Mouse (Mus musculus): ENCODE measurements at regions not wholly inside any gene's neighbourhood (a gene's known extent, or its start where the extent isn't known, plus 50 kb on each side); places are given as distances from the start of the nearest gene placed in this dataset.

- Histone ChIP-seq H3K4me2 (ENCODE audit: low read depth, low read length) (no peak overlapping the region), H3K36me3 (ENCODE audit: control insufficient read depth, insufficient read depth) (no peaks in the 10 kb centered on the region), H3K4me3 (ENCODE audit: low read length) (no peak overlapping the region), H3K27me3 (ENCODE audit: control insufficient read depth, insufficient read depth, low read length) (no peaks in the 10 kb centered on the region), H3K4me1 (ENCODE audit: control insufficient read depth, insufficient read depth, low read length) (no peaks in the 10 kb centered on the region), H3K27ac (ENCODE audit: low read length) (no peak overlapping the region), H3K9ac (ENCODE audit: low read length) (no peak overlapping the region), H3K9me3 (replicated peaks; ENCODE audit: control insufficient read depth, low read length) (no peaks in the 10 kb centered on the region)
- WGBS = 88% methylated on average over 11 of the region's 11 CpGs
- ATAC-seq (replicated peaks; ENCODE audit: extremely low read depth, insufficient read depth, low FRiP score) = no peak
Measured at GRCm38 (mm10) chr1:185865945-185866344, 251.2 kb downstream of the Lyplal1 start.

- H3K9me3 ChIP-seq (replicated peaks; ENCODE audit: control insufficient read depth, low read length) = no peaks in the 10 kb centered on the region
- H3K4me2 ChIP-seq (ENCODE audit: low read depth, low read length) = no peak overlapping the region
- no peak overlapping the region for H3K27ac ChIP-seq (ENCODE audit: low read length)
- WGBS = 77% methylated on average over 6 of the region's 6 CpGs
- no peaks in the 10 kb centered on the region for H3K36me3 ChIP-seq (ENCODE audit: control insufficient read depth, insufficient read depth)
- no peak for ATAC-seq (replicated peaks; ENCODE audit: extremely low read depth, insufficient read depth, low FRiP score)
- no peaks in the 10 kb centered on the region for H3K27me3 ChIP-seq (ENCODE audit: control insufficient read depth, insufficient read depth, low read length)
- no peaks in the 10 kb centered on the region for H3K4me1 ChIP-seq (ENCODE audit: control insufficient read depth, insufficient read depth, low read length)
- H3K4me3 ChIP-seq (ENCODE audit: low read length) = no peak overlapping the region
- H3K9ac ChIP-seq (ENCODE audit: low read length) = no peak overlapping the region
Measured at GRCm38 (mm10) chr1:185866612-185867011, 250.5 kb downstream of the Lyplal1 start.

- no peak overlapping the region for H3K4me2 ChIP-seq (ENCODE audit: low read depth, low read length)
- no peak overlapping the region for H3K9ac ChIP-seq (ENCODE audit: low read length)
- H3K27me3 ChIP-seq (ENCODE audit: control insufficient read depth, insufficient read depth, low read length) = no peaks in the 10 kb centered on the region
- no peaks in the 10 kb centered on the region for H3K4me1 ChIP-seq (ENCODE audit: control insufficient read depth, insufficient read depth, low read length)
- H3K4me3 ChIP-seq (ENCODE audit: low read length) = no peak overlapping the region
- no peak overlapping the region for H3K27ac ChIP-seq (ENCODE audit: low read length)
- no peaks in the 10 kb centered on the region for H3K36me3 ChIP-seq (ENCODE audit: control insufficient read depth, insufficient read depth)
- ATAC-seq (replicated peaks; ENCODE audit: extremely low read depth, insufficient read depth, low FRiP score) = no peak
- WGBS = 76% methylated on average over 4 of the region's 4 CpGs
- H3K9me3 ChIP-seq (replicated peaks; ENCODE audit: control insufficient read depth, low read length) = no peaks in the 10 kb centered on the region
Measured at GRCm38 (mm10) chr1:185867018-185867417, 250.1 kb downstream of the Lyplal1 start.

- no peaks in the 10 kb centered on the region for H3K4me1 ChIP-seq (ENCODE audit: control insufficient read depth, insufficient read depth, low read length)
- no peak for ATAC-seq (replicated peaks; ENCODE audit: extremely low read depth, insufficient read depth, low FRiP score)
- no peak overlapping the region for H3K4me2 ChIP-seq (ENCODE audit: low read depth, low read length)
- H3K27me3 ChIP-seq (ENCODE audit: control insufficient read depth, insufficient read depth, low read length) = no peaks in the 10 kb centered on the region
- H3K9ac ChIP-seq (ENCODE audit: low read length) = no peak overlapping the region
- H3K9me3 ChIP-seq (replicated peaks; ENCODE audit: control insufficient read depth, low read length) = no peaks in the 10 kb centered on the region
- H3K27ac ChIP-seq (ENCODE audit: low read length) = no peak overlapping the region
- H3K36me3 ChIP-seq (ENCODE audit: control insufficient read depth, insufficient read depth) = no peaks in the 10 kb centered on the region
- 80% methylated on average over 4 of the region's 4 CpGs for WGBS
- no peak overlapping the region for H3K4me3 ChIP-seq (ENCODE audit: low read length)
Measured at GRCm38 (mm10) chr1:185868721-185869120, 248.4 kb downstream of the Lyplal1 start.

- no peak overlapping the region for H3K4me3 ChIP-seq (ENCODE audit: low read length)
- H3K27ac ChIP-seq (ENCODE audit: low read length) = no peak overlapping the region
- 79% methylated on average over 1 of the region's 1 CpGs for WGBS
- H3K4me1 ChIP-seq (ENCODE audit: control insufficient read depth, insufficient read depth, low read length) = no peaks in the 10 kb centered on the region
- H3K9ac ChIP-seq (ENCODE audit: low read length) = no peak overlapping the region
- no peak for ATAC-seq (replicated peaks; ENCODE audit: extremely low read depth, insufficient read depth, low FRiP score)
- no peaks in the 10 kb centered on the region for H3K9me3 ChIP-seq (replicated peaks; ENCODE audit: control insufficient read depth, low read length)
- H3K36me3 ChIP-seq (ENCODE audit: control insufficient read depth, insufficient read depth) = no peaks in the 10 kb centered on the region
- no peak overlapping the region for H3K4me2 ChIP-seq (ENCODE audit: low read depth, low read length)
- no peaks in the 10 kb centered on the region for H3K27me3 ChIP-seq (ENCODE audit: control insufficient read depth, insufficient read depth, low read length)
Measured at GRCm38 (mm10) chr1:185887031-185887430, 230.1 kb downstream of the Lyplal1 start.

GRCm38 (mm10) chr1:185891814-185892213 lies 225.3 kb downstream of the Lyplal1 start:
- no peak overlapping the region for H3K9ac ChIP-seq (ENCODE audit: low read length)
- no peak overlapping the region for H3K4me2 ChIP-seq (ENCODE audit: low read depth, low read length)
- no peak overlapping the region for H3K4me3 ChIP-seq (ENCODE audit: low read length)
- H3K36me3 ChIP-seq (ENCODE audit: control insufficient read depth, insufficient read depth) = no peaks in the 10 kb centered on the region
- no peaks in the 10 kb centered on the region for H3K9me3 ChIP-seq (replicated peaks; ENCODE audit: control insufficient read depth, low read length)
- no peaks in the 10 kb centered on the region for H3K27me3 ChIP-seq (ENCODE audit: control insufficient read depth, insufficient read depth, low read length)
- no peak overlapping the region for H3K27ac ChIP-seq (ENCODE audit: low read length)
- WGBS = 66% methylated on average over 4 of the region's 4 CpGs
- H3K4me1 ChIP-seq (ENCODE audit: control insufficient read depth, insufficient read depth, low read length) = no peaks in the 10 kb centered on the region
- ATAC-seq (replicated peaks; ENCODE audit: extremely low read depth, insufficient read depth, low FRiP score) = no peak

GRCm38 (mm10) chr1:185893421-185893820 lies 223.7 kb downstream of the Lyplal1 start:
- no peak overlapping the region for H3K4me2 ChIP-seq (ENCODE audit: low read depth, low read length)
- no peak overlapping the region for H3K4me3 ChIP-seq (ENCODE audit: low read length)
- H3K36me3 ChIP-seq (ENCODE audit: control insufficient read depth, insufficient read depth) = no peaks in the 10 kb centered on the region
- no peaks in the 10 kb centered on the region for H3K9me3 ChIP-seq (replicated peaks; ENCODE audit: control insufficient read depth, low read length)
- no peak overlapping the region for H3K9ac ChIP-seq (ENCODE audit: low read length)
- ATAC-seq (replicated peaks; ENCODE audit: extremely low read depth, insufficient read depth, low FRiP score) = no peak
- WGBS = 79% methylated on average over 4 of the region's 4 CpGs
- no peaks in the 10 kb centered on the region for H3K4me1 ChIP-seq (ENCODE audit: control insufficient read depth, insufficient read depth, low read length)
- H3K27ac ChIP-seq (ENCODE audit: low read length) = no peak overlapping the region
- no peaks in the 10 kb centered on the region for H3K27me3 ChIP-seq (ENCODE audit: control insufficient read depth, insufficient read depth, low read length)

GRCm38 (mm10) chr1:185898475-185898874 lies 218.6 kb downstream of the Lyplal1 start:
- 0 out of 2 replicates have a peak overlapping the region, but pooled peaks have one; percentile 27 for H3K27ac ChIP-seq (ENCODE audit: low read length)
- H3K4me2 ChIP-seq (ENCODE audit: low read depth, low read length) = no peak overlapping the region
- H3K9me3 ChIP-seq (replicated peaks; ENCODE audit: control insufficient read depth, low read length) = peaks cover 7% of the 10 kb centered on the region; the same call in 1 of the 2 replicates
- H3K36me3 ChIP-seq (ENCODE audit: control insufficient read depth, insufficient read depth) = no peaks in the 10 kb centered on the region
- H3K4me1 ChIP-seq (ENCODE audit: control insufficient read depth, insufficient read depth, low read length) = 0 out of 2 replicates have a peak, but pooled peaks cover 2% of the 10 kb centered on the region
- H3K27me3 ChIP-seq (ENCODE audit: control insufficient read depth, insufficient read depth, low read length) = no peaks in the 10 kb centered on the region
- H3K9ac ChIP-seq (ENCODE audit: low read length) = no peak overlapping the region
- 35% methylated on average over 9 of the region's 9 CpGs for WGBS
- no peak for ATAC-seq (replicated peaks; ENCODE audit: extremely low read depth, insufficient read depth, low FRiP score)
- H3K4me3 ChIP-seq (ENCODE audit: low read length) = no peak overlapping the region

GRCm38 (mm10) chr1:185900316-185900715 lies 216.8 kb downstream of the Lyplal1 start:
- Histone ChIP-seq H3K9me3 (replicated peaks; ENCODE audit: control insufficient read depth, low read length) (peaks cover 7% of the 10 kb centered on the region; the same call in 1 of the 2 replicates), H3K4me2 (ENCODE audit: low read depth, low read length) (no peak overlapping the region), H3K27me3 (ENCODE audit: control insufficient read depth, insufficient read depth, low read length) (no peaks in the 10 kb centered on the region), H3K9ac (ENCODE audit: low read length) (no peak overlapping the region), H3K36me3 (ENCODE audit: control insufficient read depth, insufficient read depth) (no peaks in the 10 kb centered on the region), H3K27ac (ENCODE audit: low read length) (no peak overlapping the region), H3K4me3 (ENCODE audit: low read length) (no peak overlapping the region), H3K4me1 (ENCODE audit: control insufficient read depth, insufficient read depth, low read length) (0 out of 2 replicates have a peak, but pooled peaks cover 2% of the 10 kb centered on the region)
- no peak for ATAC-seq (replicated peaks; ENCODE audit: extremely low read depth, insufficient read depth, low FRiP score)
- 39% methylated on average over 3 of the region's 3 CpGs for WGBS
